Mouse (Mus musculus) ES-E14 (cell line): ENCODE data around the gene Tmem163. TPM values are rescaled to one million over a fixed set of nuclear protein-coding genes. Genes with fewer than 3 reads are reported as not detected.

Experiments
- DNase-seq: peaks from one replicate; pipeline ENCODE4 v3.0.0-alpha.2; 2013; ENCODE audit warnings: low read depth, low spot score
- H3K27ac ChIP-seq: 2 replicates; pipeline ENCODE4 v1.5.1; 2012; ENCODE audit warnings: low read depth, mild to moderate bottlenecking, low read length, moderate library complexity, mixed read lengths; ENCODE audit not compliant: poor library complexity, insufficient read depth, severe bottlenecking
- H3K36me3 ChIP-seq: 2 replicates; pipeline ENCODE4 v1.6.1; 2012; ENCODE audit warnings: mild to moderate bottlenecking, low read length, moderate library complexity, mixed read lengths; ENCODE audit not compliant: control insufficient read depth, poor library complexity, insufficient read depth, severe bottlenecking
- H3K4me1 ChIP-seq, 2 experiments: fragments of 150-350 bp in 1 of 2; sonication (generic) in 1 of 2; 2 replicates each; pipeline ENCODE4 v1.6.1; 2012; ENCODE audit warnings: low read length in 2 of 2, mild to moderate bottlenecking in 1 of 2, mixed read lengths in 1 of 2; ENCODE audit not compliant: control insufficient read depth in 2 of 2, insufficient read depth in 2 of 2, poor library complexity in 1 of 2
- H3K4me3 ChIP-seq, 2 experiments: fragments of 150-350 bp in 1 of 2; sonication (generic) in 1 of 2; 2 replicates each; pipeline ENCODE4 v1.5.1; 2012; ENCODE audit warnings: low read length in 2 of 2, low read depth in 1 of 2, mild to moderate bottlenecking in 1 of 2, mixed read lengths in 1 of 2; ENCODE audit not compliant: insufficient read depth in 1 of 2, poor library complexity in 1 of 2, severe bottlenecking in 1 of 2
- H3K9ac ChIP-seq: 2 replicates; pipeline ENCODE4 v1.6.1; 2012; ENCODE audit warnings: low read depth, mild to moderate bottlenecking, low read length, mixed read lengths; ENCODE audit not compliant: poor library complexity, insufficient read depth, severe bottlenecking
- H3K9me3 ChIP-seq: fragments of 150-350 bp; sonication (generic); 2 replicates; pipeline ENCODE4 v1.6.1; 2012; ENCODE audit warnings: low read depth, mild to moderate bottlenecking, low read length; ENCODE audit not compliant: control insufficient read depth, insufficient read depth
- CHD2 ChIP-seq: IDR thresholded peaks from 2 replicates; pipeline ENCODE4 v1.6.1; 2014; ENCODE audit warnings: mild to moderate bottlenecking, low read depth, low read length, inconsistent platforms
- HCFC1 ChIP-seq: IDR thresholded peaks from 2 replicates; pipeline ENCODE4 v1.6.1; 2012; ENCODE audit warnings: low read length, inconsistent platforms, borderline replicate concordance; ENCODE audit not compliant: insufficient read depth
- MAFK ChIP-seq: IDR thresholded peaks from 2 replicates; pipeline ENCODE4 v1.6.1; 2014; ENCODE audit warnings: mild to moderate bottlenecking, low read depth, low read length, inconsistent platforms; ENCODE audit not compliant: insufficient read depth
- ZC3H11A ChIP-seq: IDR thresholded peaks from 2 replicates; pipeline ENCODE4 v1.6.1; 2012; ENCODE audit warnings: low read depth, mild to moderate bottlenecking, inconsistent platforms, low read length, borderline replicate concordance
- ZNF384 ChIP-seq: IDR thresholded peaks from 2 replicates; pipeline ENCODE4 v1.6.1; 2012; ENCODE audit warnings: low read depth, low read length, inconsistent platforms
- in situ Hi-C, 2 experiments: fragments of 600-800 bp; cut with MboI; formaldehyde crosslinking; loops; one replicate each; pipeline ENCODE4 v1.15.1; 2025; ENCODE audit warnings: low sequenced_read_pairs in 2 of 2, inconsistent platforms in 1 of 2; ENCODE audit not compliant: unreplicated experiment in 2 of 2
- total RNA-seq: library from RNA; depleted of rRNA; stranded (reverse); fragments of 300-350 nt; gene quantifications from 2 replicates; pipeline ENCODE4 v1.2.3, GENCODE M21; 2012

Tmem163 gene
- total RNA-seq, 1 experiment = 0.18 TPM

- Histone ChIP-seq H3K4me3 (no peak overlapping the region), H3K36me3 (no peaks in the 10 kb centered on the region), H3K9ac (no peak overlapping the region), H3K27ac (no peak overlapping the region), H3K9me3 (no peaks in the 10 kb centered on the region), H3K4me1 (no peaks in the 10 kb centered on the region; a peak in 1 of 4 replicates)
- in situ Hi-C loops = no loop called here
- no peak for TF ChIP-seq HCFC1
- no peak for TF ChIP-seq ZC3H11A
- TF ChIP-seq ZNF384 = peak; percentile 45; the same call in 1 of the 2 replicates
- no peak for TF ChIP-seq MAFK
- no peak for DNase-seq
Measured at GRCm38 (mm10) chr1:127482911-127483310, 196.4 kb downstream of the Tmem163 start.

- no peak overlapping the region for H3K4me3 ChIP-seq
- no peak overlapping the region for H3K27ac ChIP-seq
- in situ Hi-C loops = no loop called here
- H3K4me1 ChIP-seq = no peaks in the 10 kb centered on the region; a peak in 1 of 4 replicates
- no peak for DNase-seq
- no peaks in the 10 kb centered on the region for H3K9me3 ChIP-seq
- peaks cover 2% of the 10 kb centered on the region; the same call in 1 of the 2 replicates for H3K36me3 ChIP-seq
- TF ChIP-seq ZC3H11A (no peak), ZNF384 (no peak), MAFK (no peak), HCFC1 (no peak), CHD2 (no peak)
- H3K9ac ChIP-seq = no peak overlapping the region
Measured at GRCm38 (mm10) chr1:127475756-127476155, 203.6 kb downstream of the Tmem163 start.

- TF ChIP-seq HCFC1 (no peak), ZNF384 (no peak), MAFK (no peak), ZC3H11A (no peak), CHD2 (no peak)
- no peaks in the 10 kb centered on the region for H3K9me3 ChIP-seq
- no peaks in the 10 kb centered on the region for H3K36me3 ChIP-seq
- H3K9ac ChIP-seq = no peak overlapping the region
- in situ Hi-C loops = loop anchor here in 1 of 2 experiments (25.0 kb wide), 1 partner anchor 458 kb away; no protein-coding TSS in a partner anchor
- H3K27ac ChIP-seq = no peak overlapping the region
- no peak overlapping the region for H3K4me3 ChIP-seq
- no peak for DNase-seq
- no peaks in the 10 kb centered on the region for H3K4me1 ChIP-seq
Measured at GRCm38 (mm10) chr1:127470175-127470574, 209.2 kb downstream of the Tmem163 start.

DNA sequence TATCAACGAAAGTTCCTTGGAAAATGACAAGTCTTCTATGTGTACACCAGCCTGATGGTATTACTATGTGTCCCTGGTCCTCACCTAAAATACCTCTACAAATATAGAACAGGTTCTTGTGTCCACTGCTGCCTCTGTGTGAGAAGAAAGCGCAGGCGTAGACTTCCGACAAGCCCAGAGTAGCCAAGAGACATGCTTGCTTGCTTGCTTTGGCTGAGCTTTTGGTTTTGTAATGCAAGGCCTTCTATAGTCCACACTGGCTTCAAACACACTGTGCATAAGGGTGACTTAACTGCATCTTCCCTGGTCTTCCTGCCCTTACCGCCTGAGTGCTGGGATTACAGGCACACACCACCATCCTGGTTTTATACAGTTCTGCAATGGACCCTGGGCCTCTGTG is 212.1 kb downstream of the Tmem163 start:
- Histone ChIP-seq H3K9ac (no peak overlapping the region), H3K4me1 (no peaks in the 10 kb centered on the region), H3K4me3 (no peak overlapping the region), H3K36me3 (no peaks in the 10 kb centered on the region; the same call in 1 of the 2 replicates), H3K27ac (no peak overlapping the region), H3K9me3 (no peaks in the 10 kb centered on the region)
- DNase-seq = no peak
- TF ChIP-seq HCFC1 (no peak), MAFK (no peak), CHD2 (no peak), ZNF384 (no peak), ZC3H11A (no peak)
- in situ Hi-C loops = loop anchor here in 1 of 2 experiments (25.0 kb wide), 1 partner anchor 455 kb away; no protein-coding TSS in a partner anchor

- no peak for DNase-seq
- no peak overlapping the region for H3K9ac ChIP-seq
- no peak for TF ChIP-seq ZC3H11A
- TF ChIP-seq MAFK = no peak
- TF ChIP-seq CHD2 = no peak
- TF ChIP-seq HCFC1 = no peak
- no peak for TF ChIP-seq ZNF384
- H3K27ac ChIP-seq = no peak overlapping the region
- in situ Hi-C loops = loop anchor here in 1 of 2 experiments (25.0 kb wide), 1 partner anchor 453 kb away; no protein-coding TSS in a partner anchor
- H3K4me3 ChIP-seq = no peak overlapping the region
- H3K36me3 ChIP-seq = no peaks in the 10 kb centered on the region; the same call in 1 of the 2 replicates
- no peaks in the 10 kb centered on the region for H3K9me3 ChIP-seq
- no peaks in the 10 kb centered on the region for H3K4me1 ChIP-seq
Measured at GRCm38 (mm10) chr1:127465292-127465691, 214.1 kb downstream of the Tmem163 start.
